Mouse (Mus musculus) right cerebral cortex, postnatal 25 days (tissue): ENCODE measurements around the gene Gm49776.

Experiments used
- DNase-seq: peaks from one replicate; pipeline ENCODE4 v3.0.0; 2022

Gm49776 gene

DNA sequence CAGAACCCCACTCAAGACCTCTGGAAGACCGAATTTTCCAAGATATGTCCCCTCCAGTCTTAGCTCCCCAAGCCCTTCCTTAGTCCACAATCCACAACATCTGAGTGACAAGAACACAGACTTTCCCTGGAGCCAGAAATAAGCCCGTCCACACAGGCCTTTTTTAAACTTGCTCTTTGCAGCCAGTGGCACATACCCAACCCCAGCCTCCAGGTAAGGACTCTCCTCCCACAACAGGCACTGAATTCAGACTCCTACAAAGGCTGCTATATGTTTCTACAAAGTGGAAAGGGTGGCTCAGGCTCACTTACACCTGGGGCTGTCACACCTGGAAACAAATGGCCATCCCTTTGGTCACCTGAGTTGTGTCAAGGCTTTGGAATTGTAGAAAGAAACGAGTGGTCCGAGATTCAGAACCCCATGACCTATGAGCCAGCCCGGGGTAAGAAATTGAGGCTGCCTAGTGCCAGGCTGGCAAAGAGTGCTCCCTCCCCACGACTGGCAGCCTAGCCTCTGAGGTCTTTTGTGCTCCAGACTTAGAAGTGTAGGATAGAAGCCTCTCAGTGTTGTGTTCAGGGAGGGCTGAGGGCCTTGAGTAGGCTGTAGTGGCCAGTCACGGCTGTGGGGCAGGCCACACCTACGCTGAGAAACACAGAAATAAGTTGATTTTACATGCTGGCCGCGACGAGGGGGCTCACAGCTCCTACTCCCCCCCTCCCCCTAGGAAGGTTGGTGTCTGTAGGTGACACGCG, 24.0 kb downstream of the Gm49776 start:
- DNase-seq, result no peak

DNA sequence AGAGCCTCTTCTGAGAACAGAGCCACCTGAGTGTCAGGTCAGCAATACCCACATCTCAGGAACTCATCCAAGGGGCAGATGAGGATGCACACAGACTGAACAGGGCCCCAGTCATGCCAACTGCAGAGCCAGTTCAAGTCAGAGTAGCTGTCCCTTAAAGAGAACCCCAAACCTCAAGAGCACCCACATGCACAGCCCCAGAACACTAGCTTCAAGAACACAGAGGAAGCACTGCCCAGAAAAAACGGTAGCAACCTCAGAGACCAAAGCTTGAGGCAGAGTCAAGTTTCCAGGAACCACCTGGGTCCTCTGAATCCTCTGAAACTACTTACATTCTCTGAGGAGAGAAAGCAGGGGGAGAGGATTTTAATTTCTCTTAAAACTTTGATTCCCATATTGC, 24.7 kb downstream of the Gm49776 start:
- no peak for DNase-seq

GRCm38 (mm10) chr16:18231451-18231850, 26.7 kb downstream of the Gm49776 start:
- DNase-seq, result no peak

GRCm38 (mm10) chr16:18231047-18231446, 27.1 kb downstream of the Gm49776 start:
- no peak for DNase-seq

- DNase-seq, result no peak
These were observed 27.5 kb downstream of the Gm49776 start for GRCm38 (mm10) chr16:18230617-18231016.

DNA sequence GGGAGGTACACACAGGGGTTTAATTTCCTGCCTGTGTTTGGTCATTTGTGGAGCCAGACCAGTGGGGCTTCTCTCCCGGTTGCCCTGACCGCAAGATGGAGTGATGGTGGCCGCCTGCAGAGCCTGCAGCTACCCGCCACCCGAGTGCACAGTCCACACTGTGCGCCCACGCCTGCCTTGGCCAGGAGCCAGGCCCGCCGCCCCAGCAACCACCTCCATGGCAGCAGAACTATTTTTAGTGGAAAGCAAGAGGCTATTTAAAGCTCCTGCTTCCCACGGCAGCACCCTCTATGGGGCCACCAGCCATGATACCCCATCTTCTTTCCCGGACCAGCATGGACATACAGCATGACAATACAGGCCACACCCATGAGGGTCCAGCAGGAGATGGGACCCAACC, 28.5 kb downstream of the Gm49776 start:
- peak; percentile 87 for DNase-seq

- no peak for DNase-seq
These were observed 29.3 kb downstream of the Gm49776 start for GRCm38 (mm10) chr16:18228856-18229255.

- DNase-seq, result no peak
These were observed 30.2 kb downstream of the Gm49776 start for GRCm38 (mm10) chr16:18227897-18228422.

DNA sequence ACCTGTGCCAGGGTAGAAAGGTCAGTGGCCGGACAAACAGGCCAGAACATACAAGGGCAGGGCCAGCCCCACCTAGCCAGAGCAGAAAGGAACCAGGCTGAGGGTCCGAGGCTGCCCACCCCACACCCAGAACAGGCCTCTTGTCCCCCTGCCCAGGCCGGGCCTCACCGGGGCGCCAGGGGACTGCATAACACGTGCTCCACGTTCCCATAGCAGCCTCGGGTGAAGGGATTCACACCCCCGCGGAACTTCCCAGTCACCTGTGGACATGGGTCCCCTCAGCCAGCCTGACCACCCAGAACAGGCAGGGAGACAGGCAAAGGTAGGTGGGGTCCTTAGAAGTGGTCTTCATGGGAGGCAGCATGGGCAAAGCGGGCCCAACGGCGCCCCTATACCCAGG, 30.9 kb downstream of the Gm49776 start:
- no peak for DNase-seq

GRCm38 (mm10) chr16:18222188-18222587, 35.9 kb downstream of the Gm49776 start:
- DNase-seq, result no peak

DNA sequence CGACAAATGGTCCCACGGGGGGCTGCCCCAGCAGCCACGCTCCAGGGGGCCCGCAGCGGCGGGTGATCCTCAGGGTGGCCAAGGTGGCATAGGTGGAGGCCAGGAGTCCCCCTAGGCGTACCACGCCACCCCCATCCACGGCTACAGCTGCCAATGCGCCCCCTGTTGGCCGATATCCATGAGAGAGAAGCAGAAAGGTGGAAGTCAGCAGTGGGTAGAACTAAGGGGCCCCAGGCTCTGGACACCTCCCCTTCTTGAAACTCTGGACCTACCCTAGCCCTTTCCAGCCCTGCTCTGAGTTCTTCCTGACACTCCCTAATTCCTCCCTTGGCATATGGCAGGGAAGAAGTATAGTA, 36.6 kb downstream of the Gm49776 start:
- no peak for DNase-seq

- DNase-seq, result no peak
These were observed 37.1 kb downstream of the Gm49776 start for GRCm38 (mm10) chr16:18220856-18221542.

DNA sequence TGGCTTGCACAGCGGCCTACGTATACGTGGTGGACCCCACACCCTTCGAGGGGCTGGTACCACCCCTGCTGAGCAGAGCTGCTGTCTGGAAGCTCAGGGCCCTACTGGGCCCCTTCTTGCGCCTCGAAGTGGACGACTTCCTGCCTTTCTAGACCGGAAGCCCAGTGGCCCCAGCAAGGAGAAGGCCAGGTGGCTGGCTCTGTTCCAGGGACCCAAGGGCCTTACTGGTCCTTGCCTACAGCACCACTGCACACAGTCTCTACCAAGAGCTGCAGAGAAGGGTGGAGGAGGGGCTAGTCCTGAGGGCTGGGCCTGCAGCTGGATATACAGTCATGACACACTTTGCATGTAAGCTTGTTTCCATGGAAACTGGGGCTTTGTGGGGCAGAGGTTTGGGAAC, 38.1 kb downstream of the Gm49776 start:
- no peak for DNase-seq

- no peak for DNase-seq
These were observed 39.5 kb downstream of the Gm49776 start for GRCm38 (mm10) chr16:18218580-18218996.

- DNase-seq, result no peak
These were observed 40.5 kb downstream of the Gm49776 start, which contains the start of gene Ccdc188 for GRCm38 (mm10) chr16:18217579-18217978. TSS of gene Ccdc188 (plus strand) at chr16:18217879.

- DNase-seq, result no peak
These were observed 43.3 kb downstream of the Gm49776 start for GRCm38 (mm10) chr16:18214858-18215257.

- peak; percentile 78 for DNase-seq
These were observed 44.4 kb downstream of the Gm49776 start for GRCm38 (mm10) chr16:18213689-18214088.

- DNase-seq, result peak; percentile 89
These were observed 46.5 kb downstream of the Gm49776 start for GRCm38 (mm10) chr16:18211417-18212171.

GRCm38 (mm10) chr16:18210701-18211416, 47.3 kb downstream of the Gm49776 start:
- peak; percentile 61 for DNase-seq

DNA sequence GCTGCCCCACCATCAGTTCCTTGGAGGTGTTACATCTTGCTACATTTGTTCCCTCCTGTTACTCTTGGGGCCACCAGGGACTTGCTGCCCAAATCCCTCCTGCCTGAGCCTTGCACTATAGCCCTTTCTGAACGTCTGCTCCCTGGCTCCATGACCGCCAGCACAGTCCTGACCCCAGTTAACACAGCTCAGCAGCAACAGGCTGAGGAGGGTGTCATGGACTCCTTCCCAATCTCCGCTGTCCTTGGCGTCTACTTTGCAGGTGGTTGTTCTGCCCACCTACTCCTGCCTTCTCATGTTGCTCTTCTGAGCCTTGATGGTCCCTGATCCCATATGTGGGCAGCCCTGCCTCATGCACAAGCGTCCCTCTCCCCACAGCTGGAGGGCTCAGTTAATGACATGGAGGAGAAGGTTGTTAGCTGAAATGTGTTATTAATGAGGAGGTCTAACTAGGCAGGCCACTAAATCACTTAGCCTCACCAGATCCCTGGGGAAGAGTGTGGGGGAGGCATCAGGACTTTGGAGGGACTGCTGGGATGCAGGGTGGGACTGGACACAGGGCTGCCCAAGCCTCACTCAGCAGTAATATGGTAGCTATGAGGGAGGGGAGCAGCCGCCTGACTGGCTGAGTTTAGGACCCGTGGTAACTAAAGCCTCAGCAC, 54.6 kb downstream of the Gm49776 start:
- no peak for DNase-seq

DNA sequence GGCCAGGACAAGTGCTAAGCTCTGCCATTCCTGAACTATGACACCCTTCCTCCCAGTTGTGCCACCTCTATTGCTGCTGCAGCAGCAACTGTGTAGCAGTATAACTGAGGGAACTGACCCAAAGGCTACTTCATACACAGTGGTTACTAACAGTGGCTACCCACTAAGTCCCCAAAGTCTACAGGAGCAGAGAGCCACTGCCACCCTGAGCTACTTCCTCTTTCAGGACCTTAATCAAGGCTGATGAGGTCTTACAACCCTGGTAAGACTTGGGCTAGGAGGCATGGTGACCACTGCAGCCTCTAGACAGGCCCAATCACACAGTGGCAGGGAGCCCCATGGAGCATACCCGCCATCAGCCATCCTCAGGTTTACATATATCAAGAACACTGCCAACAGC, 56.1 kb downstream of the Gm49776 start:
- DNase-seq, result no peak

DNA sequence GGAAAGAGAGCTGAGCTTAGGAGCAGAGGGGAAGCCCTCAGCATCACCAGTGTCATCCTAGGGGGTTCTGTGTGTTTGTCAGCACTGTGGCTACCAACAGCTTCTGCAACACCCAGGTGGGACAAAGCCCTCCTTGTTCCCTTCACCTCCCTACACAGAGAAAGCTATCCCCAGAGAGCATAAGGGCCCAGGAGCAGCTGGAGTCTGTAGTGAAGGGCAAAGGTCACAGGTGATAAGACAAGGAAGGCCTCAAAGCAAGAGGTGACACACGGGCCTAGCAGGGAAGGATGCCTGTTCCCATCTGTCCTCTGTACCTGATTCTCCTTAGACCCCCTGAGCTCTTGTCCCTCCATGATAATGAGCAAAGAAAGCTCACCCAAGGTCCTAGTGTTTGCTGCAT, 56.5 kb downstream of the Gm49776 start:
- DNase-seq, result no peak
